Mouse (Mus musculus) embryonic facial prominence, embryonic 12.5 days (tissue): ENCODE data around the gene Ccl1. TPM values are rescaled to one million over a fixed set of nuclear protein-coding genes. Genes with fewer than 3 reads are reported as not detected.

Source experiments
- ATAC-seq: fragments of 200-750 bp; cut with Nextera tagmentation; 2 replicates; pipeline ENCODE4 v1.8.0; 2017; ENCODE audit not compliant: insufficient number of reproducible peaks, insufficient read depth, low FRiP score, low TSS enrichment
- H3K27ac ChIP-seq: fragments of 300-500 bp; sonication (generic); 2 replicates; pipeline ENCODE4 v1.5.1; 2016; ENCODE audit warnings: mild to moderate bottlenecking
- H3K27me3 ChIP-seq: fragments of 300-500 bp; sonication (generic); 2 replicates; pipeline ENCODE4 v1.6.1; 2016; ENCODE audit warnings: mild to moderate bottlenecking, moderate library complexity
- H3K36me3 ChIP-seq: fragments of 300-500 bp; sonication (generic); 2 replicates; pipeline ENCODE4 v1.6.1; 2016; ENCODE audit warnings: mild to moderate bottlenecking
- H3K4me1 ChIP-seq: fragments of 300-500 bp; sonication (generic); 2 replicates; pipeline ENCODE4 v1.6.1; 2016
- H3K4me2 ChIP-seq: fragments of 300-500 bp; sonication (generic); replicated peaks from 2 replicates; pipeline ENCODE4 v1.6.1; 2016; ENCODE audit warnings: mild to moderate bottlenecking, moderate library complexity
- H3K4me3 ChIP-seq: fragments of 300-500 bp; sonication (generic); 2 replicates; pipeline ENCODE4 v1.5.1; 2016; ENCODE audit warnings: mild to moderate bottlenecking
- H3K9ac ChIP-seq: fragments of 300-500 bp; sonication (generic); 2 replicates; pipeline ENCODE4 v1.6.1; 2016; ENCODE audit warnings: mild to moderate bottlenecking, moderate library complexity
- H3K9me3 ChIP-seq: fragments of 300-500 bp; sonication (generic); 2 replicates; pipeline ENCODE4 v1.6.1; 2016; ENCODE audit warnings: mild to moderate bottlenecking, moderate library complexity
- WGBS: fragments of 180-500 bp; shearing (Covaris S2); methylation state at CpG from one replicate; pipeline ENCODE4 v1.1.7; 2016; 5-methylcytosine and 5-hydroxymethylcytosine counted together
- polyA plus RNA-seq: library from polyadenylated mRNA; unstranded; fragments of >200 nt; fragmentation: Nextera tagmentation; extraction: Ambion mirVana; gene quantifications from 2 replicates; pipeline ENCODE4 v1.2.1, GENCODE M21; 2016

The Ccl1 gene
- polyA plus RNA-seq, 1 experiment from 2014 or later = not detected

GRCm38 (mm10) chr11:82173491-82173890, 132.0 kb downstream of the Ccl1 start:
- no peak for ATAC-seq

GRCm38 (mm10) chr11:82171316-82172071, 134.0 kb downstream of the Ccl1 start:
- no peaks in the 10 kb centered on the region for H3K4me1 ChIP-seq
- no peak overlapping the region for H3K4me3 ChIP-seq
- no peaks in the 10 kb centered on the region for H3K9me3 ChIP-seq
- no peak for ATAC-seq
- H3K36me3 ChIP-seq = no peaks in the 10 kb centered on the region
- no peak overlapping the region for H3K9ac ChIP-seq
- no peak overlapping the region for H3K4me2 ChIP-seq
- WGBS = 63% methylated on average over 7 of the region's 7 CpGs
- H3K27me3 ChIP-seq = no peaks in the 10 kb centered on the region
- no peak overlapping the region for H3K27ac ChIP-seq

More at GRCm38 (mm10) chr11:82173491-82173890, 132.0 kb downstream of the Ccl1 start:
- WGBS = 83% methylated on average over 2 of the region's 2 CpGs
- H3K27ac ChIP-seq = no peak overlapping the region
- no peak overlapping the region for H3K4me2 ChIP-seq
- no peak overlapping the region for H3K4me3 ChIP-seq
- H3K4me1 ChIP-seq = no peaks in the 10 kb centered on the region
- no peaks in the 10 kb centered on the region for H3K9me3 ChIP-seq
- peaks cover 3% of the 10 kb centered on the region; the same call in 1 of the 2 replicates for H3K27me3 ChIP-seq
- no peak overlapping the region for H3K9ac ChIP-seq
- no peaks in the 10 kb centered on the region for H3K36me3 ChIP-seq

- Histone ChIP-seq H3K36me3 (no peaks in the 10 kb centered on the region), H3K9me3 (no peaks in the 10 kb centered on the region), H3K4me3 (no peak overlapping the region), H3K4me2 (no peak overlapping the region), H3K9ac (no peak overlapping the region), H3K27me3 (no peaks in the 10 kb centered on the region), H3K4me1 (no peaks in the 10 kb centered on the region), H3K27ac (no peak overlapping the region)
- ATAC-seq = no peak
- 88% methylated on average over 4 of the region's 4 CpGs for WGBS
Observed at GRCm38 (mm10) chr11:82169456-82169855, 136.0 kb downstream of the Ccl1 start.

GRCm38 (mm10) chr11:82168308-82168707, 137.2 kb downstream of the Ccl1 start:
- no peak overlapping the region for H3K27ac ChIP-seq
- H3K4me2 ChIP-seq = no peak overlapping the region
- 95% methylated on average over 2 of the region's 2 CpGs for WGBS

GRCm38 (mm10) chr11:82163285-82163684, 142.2 kb downstream of the Ccl1 start:
- Histone ChIP-seq H3K36me3 (no peaks in the 10 kb centered on the region), H3K27me3 (no peaks in the 10 kb centered on the region)

More at GRCm38 (mm10) chr11:82168308-82168707, 137.2 kb downstream of the Ccl1 start:
- no peaks in the 10 kb centered on the region for H3K9me3 ChIP-seq
- no peak for ATAC-seq
- no peaks in the 10 kb centered on the region for H3K27me3 ChIP-seq
- no peak overlapping the region for H3K9ac ChIP-seq
- H3K4me3 ChIP-seq = no peak overlapping the region
- no peaks in the 10 kb centered on the region for H3K4me1 ChIP-seq
- H3K36me3 ChIP-seq = no peaks in the 10 kb centered on the region

GRCm38 (mm10) chr11:82159126-82159525, 146.4 kb downstream of the Ccl1 start:
- WGBS = 72% methylated on average over 2 of the region's 2 CpGs
- Histone ChIP-seq H3K4me2 (no peak overlapping the region), H3K27me3 (no peaks in the 10 kb centered on the region), H3K9me3 (no peaks in the 10 kb centered on the region), H3K36me3 (no peaks in the 10 kb centered on the region), H3K9ac (no peak overlapping the region), H3K27ac (no peak overlapping the region), H3K4me1 (no peaks in the 10 kb centered on the region), H3K4me3 (no peak overlapping the region)
- ATAC-seq = no peak

More at GRCm38 (mm10) chr11:82163285-82163684, 142.2 kb downstream of the Ccl1 start:
- no peaks in the 10 kb centered on the region for H3K4me1 ChIP-seq
- ATAC-seq = no peak
- no peak overlapping the region for H3K4me2 ChIP-seq
- no peak overlapping the region for H3K9ac ChIP-seq
- 69% methylated on average over 8 of the region's 8 CpGs for WGBS
- H3K27ac ChIP-seq = no peak overlapping the region
- no peaks in the 10 kb centered on the region for H3K9me3 ChIP-seq
- H3K4me3 ChIP-seq = no peak overlapping the region

- no peaks in the 10 kb centered on the region for H3K27me3 ChIP-seq
- no peaks in the 10 kb centered on the region for H3K36me3 ChIP-seq
- ATAC-seq = no peak
- peak overlapping the region; percentile 43; the same call in 1 of the 2 replicates for H3K27ac ChIP-seq
- H3K4me1 ChIP-seq = no peaks in the 10 kb centered on the region
- no peak overlapping the region for H3K9ac ChIP-seq
- no peak overlapping the region for H3K4me2 ChIP-seq
- no peaks in the 10 kb centered on the region for H3K9me3 ChIP-seq
- H3K4me3 ChIP-seq = no peak overlapping the region
- 32% methylated on average over 7 of the region's 7 CpGs for WGBS
Observed at GRCm38 (mm10) chr11:82139492-82140094, 165.9 kb downstream of the Ccl1 start.

GRCm38 (mm10) chr11:82136196-82136595, 169.3 kb downstream of the Ccl1 start:
- Histone ChIP-seq H3K36me3 (no peaks in the 10 kb centered on the region), H3K27me3 (no peaks in the 10 kb centered on the region), H3K4me2 (no peak overlapping the region), H3K4me3 (no peak overlapping the region), H3K27ac (no peak overlapping the region), H3K4me1 (no peaks in the 10 kb centered on the region), H3K9ac (no peak overlapping the region), H3K9me3 (no peaks in the 10 kb centered on the region)
- WGBS = 92% methylated on average over 2 of the region's 2 CpGs
- ATAC-seq = no peak

GRCm38 (mm10) chr11:82132977-82133376, 172.5 kb downstream of the Ccl1 start:
- no peak overlapping the region for H3K27ac ChIP-seq
- ATAC-seq = no peak
- H3K4me2 ChIP-seq = no peak overlapping the region
- no peaks in the 10 kb centered on the region for H3K4me1 ChIP-seq
- H3K27me3 ChIP-seq = no peaks in the 10 kb centered on the region
- H3K9me3 ChIP-seq = no peaks in the 10 kb centered on the region
- H3K9ac ChIP-seq = no peak overlapping the region
- no peak overlapping the region for H3K4me3 ChIP-seq
- H3K36me3 ChIP-seq = no peaks in the 10 kb centered on the region
- WGBS = 86% methylated on average over 1 of the region's 1 CpGs

Other genes starting within 250 kb of the Ccl1 start
- gene Ccl11, start 247.9 kb downstream of the Ccl1 start, polyA plus RNA-seq = 1.1 and 1.5 TPM in 2 replicates
- 1.7 and 1.9 TPM in 2 replicates for gene Ccl12, start 203.8 kb downstream of the Ccl1 start, polyA plus RNA-seq
- not detected in 2 replicates for gene Ccl8, start 190.5 kb downstream of the Ccl1 start, polyA plus RNA-seq
- 1.8 and 2.4 TPM in 2 replicates for gene Tmem132e, start 83.2 kb upstream of the Ccl1 start, polyA plus RNA-seq